Mouse (Mus musculus): ENCODE measurements around the gene Whrn. TPM values are rescaled to one million over a fixed set of nuclear protein-coding genes. Genes with fewer than 3 reads are reported as not detected.

Gene Whrn
- polyA plus RNA-seq (2012; rRNA removed) = 16.4 and 18.7 TPM in 2 replicates

GRCm38 (mm10) chr4:63495915-63496278 is at the start of gene Whrn:
TSS of gene Whrn (minus strand) at chr4:63495991.
- no peak for TF ChIP-seq CTCF (IDR thresholded peaks at IDR 0.05; ENCODE audit: extremely low read depth, insufficient read depth, insufficient read length, insufficient replicate concordance)
- no peak for TF ChIP-seq POLR2A (IDR thresholded peaks at IDR 0.05; ENCODE audit: low read depth, low read length)
- peaks cover 4% of the 10 kb centered on the region for H3K4me1 ChIP-seq (ENCODE audit: control insufficient read depth, insufficient read depth, insufficient read length)
- WGBS = under 1% methylated on average over 33 of the region's 34 CpGs
- H3K4me3 ChIP-seq (ENCODE audit: extremely low read depth, insufficient read depth, insufficient read length) = peak within 1 kb of the TSS; percentile 60
- peaks cover 9% of the 10 kb centered on the region; the same call in 1 of the 2 replicates for H3K27me3 ChIP-seq (ENCODE audit: control insufficient read depth, insufficient read depth, low read length)
- DNase-seq (ENCODE audit: low read depth in 1 of 2, low spot score in 2 of 2) = peak; percentile 66 to 69
- 0 out of 2 replicates have a peak within 1 kb of the TSS, but pooled peaks have one; percentile 19 for H3K27ac ChIP-seq (ENCODE audit: insufficient read depth, low read length)
- no peaks in the 10 kb centered on the region for H3K36me3 ChIP-seq (ENCODE audit: control insufficient read depth, insufficient read depth, low read length)

DNA sequence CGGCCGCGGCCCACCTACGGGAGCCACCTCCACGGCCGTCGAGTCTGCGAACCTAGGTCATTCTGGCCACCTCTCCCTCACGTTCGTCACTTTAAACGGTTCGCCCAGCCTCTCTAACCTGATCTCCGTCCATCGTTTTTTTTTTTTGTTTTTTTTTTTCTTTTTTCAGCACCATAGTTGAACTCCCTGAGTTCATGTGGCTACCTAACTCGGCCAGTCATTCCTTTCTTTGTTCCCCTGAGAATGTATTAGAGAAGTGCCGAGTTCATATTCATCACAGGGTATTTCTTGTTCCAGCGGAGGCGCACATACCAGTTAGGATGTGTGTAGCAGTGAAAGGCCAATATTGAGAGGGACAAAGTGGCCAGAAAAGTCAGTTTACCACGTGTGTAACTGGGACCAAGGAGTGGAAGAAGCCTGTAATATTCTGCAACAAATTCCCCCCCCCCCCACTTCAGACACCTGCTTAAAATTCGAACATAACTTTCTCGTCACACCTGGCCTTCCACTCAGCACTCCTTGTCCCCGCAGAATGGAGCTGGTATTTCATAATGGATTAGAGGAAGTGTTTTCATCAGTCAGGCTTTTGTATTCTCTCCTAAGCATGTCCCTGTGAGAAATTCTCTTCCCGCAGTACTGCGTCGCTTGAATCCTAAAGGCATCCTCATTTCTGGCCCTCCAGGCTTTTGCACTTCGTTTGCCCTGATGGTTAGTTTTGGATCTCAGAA is 49.6 kb upstream of the Whrn start:
- Histone ChIP-seq H3K4me1 (ENCODE audit: control insufficient read depth, insufficient read depth, insufficient read length) (peaks cover 10% of the 10 kb centered on the region; the same call in 1 of the 2 replicates), H3K4me3 (ENCODE audit: extremely low read depth, insufficient read depth, insufficient read length) (peak overlapping the region; percentile 68), H3K27ac (ENCODE audit: insufficient read depth, low read length) (peak overlapping the region; percentile 83), H3K27me3 (ENCODE audit: control insufficient read depth, insufficient read depth, low read length) (no peaks in the 10 kb centered on the region), H3K36me3 (ENCODE audit: control insufficient read depth, insufficient read depth, low read length) (peaks cover 5% of the 10 kb centered on the region)
- no peak for TF ChIP-seq CTCF (IDR thresholded peaks at IDR 0.05; ENCODE audit: extremely low read depth, insufficient read depth, insufficient read length, insufficient replicate concordance)
- no peak for TF ChIP-seq POLR2A (IDR thresholded peaks at IDR 0.05; ENCODE audit: low read depth, low read length)
- WGBS = 24% methylated on average over 26 of the region's 26 CpGs
- DNase-seq (ENCODE audit: low read depth in 1 of 2, low spot score in 2 of 2) = no peak

DNA sequence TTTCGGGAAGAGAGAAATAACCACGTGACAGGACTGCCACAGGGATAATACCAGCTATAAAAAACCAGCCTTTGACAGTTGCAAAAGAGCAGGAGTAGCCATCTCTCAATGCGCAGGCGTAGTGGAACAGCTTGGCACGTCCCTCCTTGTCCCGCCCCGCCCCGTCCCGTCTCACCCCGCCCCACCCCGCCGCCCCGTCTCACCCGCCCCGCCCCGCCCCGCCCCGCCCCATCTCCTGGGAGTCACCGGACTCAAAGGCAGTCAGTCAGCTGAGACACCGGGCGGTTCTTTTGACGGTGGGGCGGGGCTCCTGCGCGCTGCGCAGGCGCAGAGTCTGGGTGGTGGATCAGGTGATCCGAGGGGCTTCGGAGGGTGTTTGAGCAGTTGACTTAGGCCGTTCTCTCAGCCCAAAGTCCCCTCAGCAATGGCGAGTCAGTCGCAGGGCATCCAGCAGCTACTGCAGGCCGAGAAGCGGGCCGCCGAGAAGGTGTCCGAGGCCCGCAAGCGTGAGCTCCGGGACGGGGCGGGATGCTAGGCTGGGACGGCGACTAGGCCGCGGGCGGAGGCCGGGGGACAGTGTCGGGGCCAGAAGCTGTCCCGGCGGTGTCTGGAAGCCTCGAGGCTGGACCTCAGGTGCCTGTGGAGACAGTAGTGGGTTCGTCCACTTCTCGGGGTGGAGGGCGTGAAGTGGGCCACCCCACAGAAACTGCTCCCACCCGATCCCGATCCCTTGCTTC is 48.9 kb upstream of the Whrn start, which contains the start of gene Atp6v1g1:
Atp6v1g1 (plus strand) TSS at position 279 of the 737 bp plus-strand sequence.
- Histone ChIP-seq H3K27ac (ENCODE audit: insufficient read depth, low read length) (peak within 1 kb of the TSS; percentile 83), H3K27me3 (ENCODE audit: control insufficient read depth, insufficient read depth, low read length) (no peaks in the 10 kb centered on the region), H3K4me1 (ENCODE audit: control insufficient read depth, insufficient read depth, insufficient read length) (peaks cover 10% of the 10 kb centered on the region; the same call in 1 of the 2 replicates), H3K4me3 (ENCODE audit: extremely low read depth, insufficient read depth, insufficient read length) (peak within 1 kb of the TSS; percentile 68), H3K36me3 (ENCODE audit: control insufficient read depth, insufficient read depth, low read length) (peaks cover 3% of the 10 kb centered on the region)
- 2% methylated on average over 54 of the region's 57 CpGs for WGBS
- peak; percentile 74 to 90 for DNase-seq (ENCODE audit: low read depth in 1 of 2, low spot score in 2 of 2)
- no peak for TF ChIP-seq POLR2A (IDR thresholded peaks at IDR 0.05; ENCODE audit: low read depth, low read length)
- no peak for TF ChIP-seq CTCF (IDR thresholded peaks at IDR 0.05; ENCODE audit: extremely low read depth, insufficient read depth, insufficient read length, insufficient replicate concordance)

DNA sequence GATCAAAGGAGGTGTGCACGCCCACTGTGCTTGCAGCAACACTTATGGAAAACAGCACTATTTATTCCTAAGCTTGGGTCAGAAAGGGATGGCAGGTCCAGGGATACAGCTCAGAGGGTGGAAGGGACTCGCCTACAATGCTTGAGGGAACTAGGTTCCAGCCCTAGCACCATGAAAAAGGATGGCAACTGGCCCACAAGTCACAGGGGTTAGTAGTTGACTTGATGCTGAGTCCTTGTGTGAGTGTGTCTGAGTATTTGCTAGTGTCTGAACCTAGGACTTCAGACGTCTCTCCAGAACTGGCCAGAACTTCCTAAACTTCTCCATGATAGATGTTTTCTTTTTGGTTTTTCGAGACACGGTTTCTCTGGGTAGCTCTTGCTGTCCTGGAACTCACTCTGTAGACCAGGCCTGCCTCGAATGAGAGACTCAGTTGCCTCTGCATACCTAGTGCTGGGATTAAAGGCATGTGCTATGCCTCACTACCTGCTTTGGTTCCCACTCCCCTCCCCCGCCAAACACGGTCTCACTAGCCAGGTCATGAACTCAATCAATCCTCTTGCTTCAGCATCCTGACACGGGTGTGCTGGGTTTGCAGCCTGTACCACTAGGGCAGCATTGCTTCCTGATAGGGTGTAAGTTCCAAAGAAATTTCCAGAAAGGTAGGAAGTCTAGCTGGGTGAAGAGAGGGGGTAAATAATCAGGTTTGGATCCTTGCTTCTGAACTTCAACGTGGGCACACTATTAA is 48.1 kb upstream of the Whrn start:
- H3K4me1 ChIP-seq (ENCODE audit: control insufficient read depth, insufficient read depth, insufficient read length) = peaks cover 10% of the 10 kb centered on the region; the same call in 1 of the 2 replicates

DNA sequence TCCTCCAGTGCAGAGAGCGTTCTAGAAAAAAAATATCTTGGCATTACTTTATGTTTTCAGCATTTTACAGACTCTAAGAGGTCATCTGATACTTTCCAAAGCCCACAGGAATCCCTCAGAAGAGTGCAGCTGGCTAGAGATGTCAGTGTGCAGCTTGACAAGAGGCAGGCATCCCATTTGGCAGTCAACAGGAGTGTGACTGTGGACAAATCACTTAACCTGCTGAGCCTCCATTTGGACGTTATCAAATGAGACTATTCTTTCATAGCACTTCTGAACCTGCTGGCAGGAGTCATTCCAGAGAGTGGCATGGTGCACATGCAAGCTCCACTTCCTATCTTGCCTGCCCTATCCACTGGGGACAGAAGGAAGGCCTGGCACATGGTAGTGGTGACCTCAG is 46.4 kb upstream of the Whrn start:
- TF ChIP-seq POLR2A (IDR thresholded peaks at IDR 0.05; ENCODE audit: low read depth, low read length) (no peak), CTCF (IDR thresholded peaks at IDR 0.05; ENCODE audit: extremely low read depth, insufficient read depth, insufficient read length, insufficient replicate concordance) (no peak)

More for the DNA sequence above, 48.1 kb upstream of the Whrn start:
- Histone ChIP-seq H3K27me3 (ENCODE audit: control insufficient read depth, insufficient read depth, low read length) (no peaks in the 10 kb centered on the region), H3K36me3 (ENCODE audit: control insufficient read depth, insufficient read depth, low read length) (no peaks in the 10 kb centered on the region; the same call in 1 of the 2 replicates), H3K27ac (ENCODE audit: insufficient read depth, low read length) (0 out of 2 replicates have a peak overlapping the region, but pooled peaks have one; percentile 0), H3K4me3 (ENCODE audit: extremely low read depth, insufficient read depth, insufficient read length) (peak overlapping the region; percentile 47)
- TF ChIP-seq POLR2A (IDR thresholded peaks at IDR 0.05; ENCODE audit: low read depth, low read length) (no peak), CTCF (IDR thresholded peaks at IDR 0.05; ENCODE audit: extremely low read depth, insufficient read depth, insufficient read length, insufficient replicate concordance) (no peak)
- peak in 1 of 2 experiments; percentile 31 for DNase-seq (ENCODE audit: low read depth in 1 of 2, low spot score in 2 of 2)
- WGBS = 54% methylated on average over 10 of the region's 10 CpGs

GRCm38 (mm10) chr4:63537602-63538001 is 41.8 kb upstream of the Whrn start:
- TF ChIP-seq CTCF (IDR thresholded peaks at IDR 0.05; ENCODE audit: extremely low read depth, insufficient read depth, insufficient read length, insufficient replicate concordance) = no peak
- no peak for TF ChIP-seq POLR2A (IDR thresholded peaks at IDR 0.05; ENCODE audit: low read depth, low read length)
- no peak for DNase-seq (ENCODE audit: low read depth in 1 of 2, low spot score in 2 of 2)
- Histone ChIP-seq H3K4me3 (ENCODE audit: extremely low read depth, insufficient read depth, insufficient read length) (no peak overlapping the region), H3K27me3 (ENCODE audit: control insufficient read depth, insufficient read depth, low read length) (no peaks in the 10 kb centered on the region), H3K4me1 (ENCODE audit: control insufficient read depth, insufficient read depth, insufficient read length) (no peaks in the 10 kb centered on the region), H3K27ac (ENCODE audit: insufficient read depth, low read length) (no peak overlapping the region), H3K36me3 (ENCODE audit: control insufficient read depth, insufficient read depth, low read length) (no peaks in the 10 kb centered on the region)
- WGBS = 90% methylated on average over 4 of the region's 4 CpGs

More for the DNA sequence above, 46.4 kb upstream of the Whrn start:
- H3K4me1 ChIP-seq (ENCODE audit: control insufficient read depth, insufficient read depth, insufficient read length) = peaks cover 10% of the 10 kb centered on the region; the same call in 1 of the 2 replicates
- DNase-seq (ENCODE audit: low read depth in 1 of 2, low spot score in 2 of 2) = no peak
- no peak overlapping the region for H3K4me3 ChIP-seq (ENCODE audit: extremely low read depth, insufficient read depth, insufficient read length)
- H3K27me3 ChIP-seq (ENCODE audit: control insufficient read depth, insufficient read depth, low read length) = no peaks in the 10 kb centered on the region
- 84% methylated on average over 2 of the region's 2 CpGs for WGBS
- H3K36me3 ChIP-seq (ENCODE audit: control insufficient read depth, insufficient read depth, low read length) = no peaks in the 10 kb centered on the region
- no peak overlapping the region for H3K27ac ChIP-seq (ENCODE audit: insufficient read depth, low read length)

Data from spleen, adult 2 months (tissue).